Mouse (Mus musculus) kidney, embryonic 14.5 days (tissue): ENCODE results near the gene Adamts12. TPM values are rescaled to one million over a fixed set of nuclear protein-coding genes. Genes with fewer than 3 reads are reported as not detected.

Source experiments
- ATAC-seq: fragments of 200-750 bp; cut with Nextera tagmentation; 2 replicates; pipeline ENCODE4 v1.8.0; 2017; ENCODE audit warnings: moderate number of reproducible peaks, mild to moderate bottlenecking, moderate TSS enrichment, moderate library complexity; ENCODE audit not compliant: low FRiP score, low TSS enrichment
- H3K27ac ChIP-seq: fragments of 300-500 bp; sonication (generic); 2 replicates; pipeline ENCODE4 v1.5.1; 2014; ENCODE audit warnings: low read depth, mild to moderate bottlenecking, low read length, moderate library complexity, mixed read lengths
- H3K27me3 ChIP-seq: fragments of 300-500 bp; sonication (generic); 2 replicates; pipeline ENCODE4 v1.6.1; 2014; ENCODE audit warnings: mild to moderate bottlenecking, low read length; ENCODE audit not compliant: control insufficient read depth, insufficient read depth
- H3K36me3 ChIP-seq: fragments of 300-500 bp; sonication (generic); 2 replicates; pipeline ENCODE4 v1.6.1; 2014; ENCODE audit warnings: low read length, mixed read lengths; ENCODE audit not compliant: control insufficient read depth, insufficient read depth
- H3K4me1 ChIP-seq: fragments of 300-500 bp; sonication (generic); 2 replicates; pipeline ENCODE4 v1.6.1; 2014; ENCODE audit warnings: low read length, mixed read lengths; ENCODE audit not compliant: control insufficient read depth, insufficient read depth
- H3K4me2 ChIP-seq: fragments of 300-500 bp; sonication (generic); replicated peaks from 2 replicates; pipeline ENCODE4 v1.6.1; 2014; ENCODE audit warnings: low read depth, mild to moderate bottlenecking, low read length
- H3K4me3 ChIP-seq: fragments of 300-500 bp; sonication (generic); 2 replicates; pipeline ENCODE4 v1.5.1; 2014; ENCODE audit warnings: mild to moderate bottlenecking, low read length
- H3K9ac ChIP-seq: fragments of 300-500 bp; sonication (generic); 2 replicates; pipeline ENCODE4 v1.6.1; 2014; ENCODE audit warnings: low read depth, mild to moderate bottlenecking, low read length, moderate library complexity
- H3K9me3 ChIP-seq: fragments of 300-500 bp; sonication (generic); 2 replicates; pipeline ENCODE4 v1.6.1; 2016; ENCODE audit warnings: low read length; ENCODE audit not compliant: control insufficient read depth
- WGBS: fragments of 180-500 bp; shearing (Covaris S2); extraction: QIAGEN DNeasy Blood & Tissue Kit; methylation state at CpG from one replicate; pipeline ENCODE4 v1.1.7; 2014; 5-methylcytosine and 5-hydroxymethylcytosine counted together
- polyA plus RNA-seq: library from polyadenylated mRNA; unstranded; fragments of >200 nt; fragmentation: Nextera tagmentation; extraction: Ambion mirVana; gene quantifications from 2 replicates; pipeline ENCODE4 v1.2.1, GENCODE M21; 2014

The Adamts12 gene
- polyA plus RNA-seq, 1 experiment from 2014 or later = 5.1 TPM

- Histone ChIP-seq H3K4me2 (no peak overlapping the region), H3K36me3 (no peaks in the 10 kb centered on the region), H3K4me3 (no peak overlapping the region), H3K9me3 (no peaks in the 10 kb centered on the region), H3K27ac (no peak overlapping the region), H3K4me1 (peaks cover 2% of the 10 kb centered on the region; the same call in 1 of the 2 replicates), H3K9ac (no peak overlapping the region), H3K27me3 (no peaks in the 10 kb centered on the region)
- WGBS = 21% methylated on average over 3 of the region's 3 CpGs
- ATAC-seq = peak; percentile 94
Observed at GRCm38 (mm10) chr15:11165883-11166282, 101.3 kb downstream of the Adamts12 start.

GRCm38 (mm10) chr15:11173884-11174470, 109.4 kb downstream of the Adamts12 start:
- H3K9me3 ChIP-seq = no peaks in the 10 kb centered on the region
- H3K36me3 ChIP-seq = no peaks in the 10 kb centered on the region
- no peak for ATAC-seq
- no peak overlapping the region for H3K4me3 ChIP-seq
- H3K4me1 ChIP-seq = no peaks in the 10 kb centered on the region
- 93% methylated on average over 7 of the region's 7 CpGs for WGBS
- H3K27me3 ChIP-seq = no peaks in the 10 kb centered on the region
- no peak overlapping the region for H3K27ac ChIP-seq
- no peak overlapping the region for H3K9ac ChIP-seq
- no peak overlapping the region for H3K4me2 ChIP-seq

- Histone ChIP-seq H3K9ac (no peak overlapping the region), H3K4me3 (no peak overlapping the region), H3K4me2 (no peak overlapping the region), H3K4me1 (no peaks in the 10 kb centered on the region), H3K27me3 (no peaks in the 10 kb centered on the region), H3K36me3 (no peaks in the 10 kb centered on the region), H3K9me3 (no peaks in the 10 kb centered on the region), H3K27ac (no peak overlapping the region)
- WGBS = 71% methylated on average over 13 of the region's 13 CpGs
- ATAC-seq = no peak
Observed at GRCm38 (mm10) chr15:11174842-11175241, 110.3 kb downstream of the Adamts12 start.

DNA sequence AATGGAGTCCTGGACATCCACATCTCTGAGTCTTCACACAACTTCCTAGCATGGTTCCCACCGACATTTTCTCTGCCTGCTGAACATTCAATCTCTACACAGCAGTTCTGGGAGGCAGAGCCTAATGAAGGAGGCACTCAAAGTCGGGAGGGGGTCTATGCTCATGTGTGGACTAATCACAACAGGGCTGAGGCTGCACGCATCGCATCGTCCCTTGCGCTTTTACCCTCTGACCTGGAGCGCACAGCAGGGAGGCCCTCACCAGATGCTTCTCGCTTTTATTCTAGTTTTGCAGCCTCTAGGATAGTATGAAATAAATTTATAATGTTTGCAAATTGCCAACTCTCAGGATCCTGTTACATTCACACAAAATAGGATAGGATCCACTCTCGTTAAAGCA, 112.9 kb downstream of the Adamts12 start:
- no peak overlapping the region for H3K4me2 ChIP-seq
- no peak overlapping the region for H3K27ac ChIP-seq
- H3K27me3 ChIP-seq = no peaks in the 10 kb centered on the region
- H3K4me3 ChIP-seq = no peak overlapping the region
- WGBS = 35% methylated on average over 9 of the region's 9 CpGs
- no peaks in the 10 kb centered on the region for H3K36me3 ChIP-seq
- ATAC-seq = 0 out of 2 replicates have a peak, but pooled peaks have one; percentile 57
- H3K9ac ChIP-seq = no peak overlapping the region
- no peaks in the 10 kb centered on the region for H3K9me3 ChIP-seq
- H3K4me1 ChIP-seq = no peaks in the 10 kb centered on the region

DNA sequence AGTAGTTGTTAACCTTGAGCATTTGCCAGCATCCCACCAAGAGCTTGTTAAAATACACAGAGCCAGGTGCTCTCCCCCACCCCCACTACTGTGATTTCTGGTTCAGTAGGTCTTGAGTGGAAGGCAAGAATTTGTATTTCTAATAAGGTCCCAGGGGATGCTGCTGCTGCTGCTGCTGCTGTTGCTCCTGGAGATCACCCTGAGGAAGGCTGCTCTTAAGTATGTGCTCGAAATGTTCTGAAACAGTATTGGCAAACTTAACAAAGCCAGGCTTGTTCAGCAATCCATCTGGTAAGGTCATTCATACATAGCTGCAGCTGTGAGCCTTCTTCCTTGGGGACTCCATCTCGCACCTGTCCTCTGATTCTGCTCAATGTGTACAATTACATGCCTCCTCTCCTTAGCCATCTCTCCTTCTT, 115.2 kb downstream of the Adamts12 start:
- H3K4me1 ChIP-seq = no peaks in the 10 kb centered on the region
- no peak overlapping the region for H3K4me3 ChIP-seq
- 64% methylated on average over 2 of the region's 2 CpGs for WGBS
- no peak for ATAC-seq
- H3K9ac ChIP-seq = no peak overlapping the region
- H3K4me2 ChIP-seq = no peak overlapping the region
- no peaks in the 10 kb centered on the region for H3K36me3 ChIP-seq
- H3K27ac ChIP-seq = no peak overlapping the region
- no peaks in the 10 kb centered on the region for H3K9me3 ChIP-seq
- no peaks in the 10 kb centered on the region for H3K27me3 ChIP-seq

DNA sequence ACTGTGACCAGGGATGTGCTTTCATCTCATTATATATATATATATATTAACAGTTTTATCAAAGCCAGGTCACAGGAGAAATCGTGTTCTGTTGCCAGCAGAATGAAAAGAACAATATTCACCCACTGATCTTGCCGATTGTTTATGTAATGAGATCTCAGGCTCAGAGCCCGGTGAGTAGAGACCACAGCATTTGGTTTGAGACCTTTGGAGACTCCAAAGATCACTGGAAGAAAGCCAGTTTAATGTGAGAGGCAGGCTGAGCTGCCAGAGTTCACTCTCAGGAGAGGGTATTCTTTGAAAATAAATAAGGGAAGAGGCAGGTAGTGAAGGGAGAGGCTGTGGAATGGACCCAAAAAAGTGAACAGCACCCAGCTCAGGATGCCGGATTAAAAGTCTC, 122.1 kb downstream of the Adamts12 start:
- ATAC-seq = no peak
- Histone ChIP-seq H3K4me2 (no peak overlapping the region), H3K9ac (no peak overlapping the region), H3K27me3 (no peaks in the 10 kb centered on the region), H3K27ac (no peak overlapping the region), H3K36me3 (no peaks in the 10 kb centered on the region), H3K4me1 (no peaks in the 10 kb centered on the region), H3K9me3 (no peaks in the 10 kb centered on the region), H3K4me3 (no peak overlapping the region)
- 58% methylated on average over 4 of the region's 4 CpGs for WGBS

GRCm38 (mm10) chr15:11190447-11190846, 125.9 kb downstream of the Adamts12 start:
- H3K4me1 ChIP-seq = no peaks in the 10 kb centered on the region
- no peak for ATAC-seq
- no peak overlapping the region for H3K27ac ChIP-seq
- no peak overlapping the region for H3K4me2 ChIP-seq
- H3K27me3 ChIP-seq = no peaks in the 10 kb centered on the region
- H3K36me3 ChIP-seq = no peaks in the 10 kb centered on the region
- H3K4me3 ChIP-seq = no peak overlapping the region
- H3K9me3 ChIP-seq = no peaks in the 10 kb centered on the region
- WGBS = 85% methylated on average over 4 of the region's 4 CpGs
- no peak overlapping the region for H3K9ac ChIP-seq

GRCm38 (mm10) chr15:11192762-11193161, 128.2 kb downstream of the Adamts12 start:
- Histone ChIP-seq H3K9ac (no peak overlapping the region), H3K27ac (no peak overlapping the region), H3K9me3 (no peaks in the 10 kb centered on the region), H3K27me3 (no peaks in the 10 kb centered on the region), H3K4me1 (no peaks in the 10 kb centered on the region), H3K4me2 (no peak overlapping the region), H3K36me3 (no peaks in the 10 kb centered on the region), H3K4me3 (no peak overlapping the region)
- ATAC-seq = no peak
- 70% methylated on average over 2 of the region's 2 CpGs for WGBS

- no peaks in the 10 kb centered on the region for H3K9me3 ChIP-seq
- no peak overlapping the region for H3K4me3 ChIP-seq
- H3K27me3 ChIP-seq = no peaks in the 10 kb centered on the region
- H3K27ac ChIP-seq = no peak overlapping the region
- H3K4me1 ChIP-seq = no peaks in the 10 kb centered on the region
- no peak overlapping the region for H3K4me2 ChIP-seq
- no peaks in the 10 kb centered on the region for H3K36me3 ChIP-seq
- H3K9ac ChIP-seq = no peak overlapping the region
- ATAC-seq = no peak
- 76% methylated on average over 6 of the region's 6 CpGs for WGBS
Observed at GRCm38 (mm10) chr15:11197051-11197450, 132.5 kb downstream of the Adamts12 start.
